Mouse (Mus musculus): ENCODE results near the gene Abhd2.

Gene Abhd2

DNA sequence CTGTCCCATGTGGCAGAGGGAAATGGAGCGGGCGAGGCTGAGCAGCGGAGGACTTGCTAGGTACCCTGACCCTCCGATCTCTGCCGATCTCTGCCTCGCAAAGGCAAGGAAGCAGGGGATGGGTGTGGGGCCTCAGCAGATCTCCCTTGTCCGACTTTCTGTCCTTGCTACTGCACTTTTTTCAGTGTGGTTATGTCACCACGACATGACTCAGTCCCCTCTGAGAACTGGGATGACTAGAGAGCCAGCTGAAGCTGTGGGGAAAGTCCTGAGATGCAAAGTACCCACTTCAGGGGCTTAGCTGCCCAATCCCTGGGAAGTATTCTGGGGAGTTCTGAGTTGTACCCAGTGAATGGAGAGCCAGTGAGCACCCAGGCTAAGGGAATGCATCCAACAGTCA is 114.1 kb downstream of the Abhd2 start:
- DNase-seq = no peak

DNA sequence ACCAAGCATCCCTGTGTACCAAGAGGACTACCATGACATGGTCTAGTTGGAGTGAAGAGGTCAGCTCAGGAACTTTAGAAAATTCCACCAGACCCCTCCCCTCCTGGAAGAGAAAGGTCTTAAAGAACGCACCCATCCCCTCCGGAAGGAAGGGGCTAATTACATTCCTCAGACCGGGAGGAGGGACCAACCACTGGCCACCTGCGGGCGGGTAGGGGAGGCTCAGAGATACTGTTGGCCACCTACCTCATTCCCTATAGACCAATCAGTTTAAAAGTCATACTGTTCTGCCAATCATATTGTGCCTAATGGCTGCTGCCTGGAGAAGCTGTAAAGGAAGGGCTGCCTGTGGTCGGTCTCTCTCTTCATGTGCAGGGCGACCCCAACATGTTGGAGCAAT is 115.0 kb downstream of the Abhd2 start:
- no peak for DNase-seq

GRCm38 (mm10) chr7:79388671-79389206 is 115.7 kb downstream of the Abhd2 start:
- DNase-seq = no peak

GRCm38 (mm10) chr7:79390141-79390708 is 117.2 kb downstream of the Abhd2 start:
- no peak for DNase-seq

- DNase-seq = no peak
Measured at GRCm38 (mm10) chr7:79391471-79391870, 118.5 kb downstream of the Abhd2 start.

GRCm38 (mm10) chr7:79391883-79392649 is 119.1 kb downstream of the Abhd2 start, which contains the start of gene Fanci:
TSS of gene Fanci (plus strand) at chr7:79391929.
- peak; percentile 95 for DNase-seq

- peak; percentile 43 for DNase-seq
Measured at GRCm38 (mm10) chr7:79392860-79393513, 120.0 kb downstream of the Abhd2 start.

GRCm38 (mm10) chr7:79393924-79394323 is 120.9 kb downstream of the Abhd2 start:
- no peak for DNase-seq

- DNase-seq = no peak
Measured at GRCm38 (mm10) chr7:79394666-79395065, 121.7 kb downstream of the Abhd2 start.

DNA sequence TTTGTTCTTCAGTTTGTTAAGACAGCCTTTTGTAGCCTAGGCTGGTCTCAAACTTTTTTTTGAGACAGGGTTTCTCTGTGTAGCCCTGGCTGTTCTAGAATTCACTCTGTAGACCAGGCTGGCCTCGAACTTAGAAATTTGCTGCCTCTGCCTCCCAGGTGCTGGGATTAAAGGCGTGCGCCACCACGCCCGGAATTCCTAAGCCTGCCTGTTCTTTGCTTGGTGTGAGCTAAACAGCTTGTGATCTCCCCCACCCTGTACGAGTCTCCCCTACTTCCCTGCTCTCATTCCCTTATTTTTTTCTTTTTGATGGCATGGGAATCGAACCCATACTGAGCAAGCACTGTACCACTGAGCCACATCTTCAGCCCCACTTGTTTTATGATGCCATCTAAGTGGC is 122.2 kb downstream of the Abhd2 start:
- no peak for DNase-seq

DNA sequence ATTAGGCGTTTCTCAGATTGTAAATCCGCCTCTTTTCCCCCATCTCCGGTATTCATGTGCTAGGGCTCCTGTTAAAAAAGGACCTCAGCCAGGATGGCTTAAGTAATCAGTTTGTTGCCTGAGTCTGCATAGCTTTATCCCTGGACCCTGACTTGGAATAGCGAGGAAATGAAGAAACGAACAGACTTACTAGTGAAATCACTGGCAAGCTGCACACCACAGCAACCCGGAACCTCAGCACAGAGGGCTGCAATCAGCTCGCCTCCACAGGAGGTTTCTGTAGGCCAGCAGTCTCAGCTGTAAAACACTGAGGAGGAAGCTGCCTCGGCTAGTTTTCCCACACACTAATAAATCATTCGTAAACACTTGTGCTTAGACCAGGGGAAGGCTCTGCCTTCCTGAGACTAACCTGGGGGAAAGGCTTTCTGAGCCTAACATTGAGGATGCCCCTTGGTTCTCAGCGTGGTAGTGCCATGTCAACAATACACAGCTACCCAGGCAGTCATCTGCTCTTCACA is 124.5 kb downstream of the Abhd2 start:
- DNase-seq = no peak

DNA sequence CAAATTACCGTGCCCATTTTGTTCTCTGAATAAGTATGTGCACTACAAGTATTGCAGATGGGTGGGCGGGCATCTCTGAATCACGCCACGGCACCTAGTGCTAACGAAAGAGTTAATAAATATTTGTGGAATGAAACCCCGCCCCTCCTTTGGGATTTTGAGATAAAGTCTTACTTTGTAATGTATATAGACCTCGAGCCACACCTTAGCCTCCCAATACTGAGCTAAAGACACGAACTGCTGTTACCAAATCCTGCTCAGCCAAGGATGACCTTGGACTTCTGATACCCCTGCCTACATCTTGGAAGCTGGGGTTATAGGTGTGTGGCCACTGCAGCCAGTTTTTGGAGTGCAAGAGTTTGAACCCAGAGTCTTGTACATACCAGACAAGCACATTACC is 125.4 kb downstream of the Abhd2 start:
- no peak for DNase-seq

DNA sequence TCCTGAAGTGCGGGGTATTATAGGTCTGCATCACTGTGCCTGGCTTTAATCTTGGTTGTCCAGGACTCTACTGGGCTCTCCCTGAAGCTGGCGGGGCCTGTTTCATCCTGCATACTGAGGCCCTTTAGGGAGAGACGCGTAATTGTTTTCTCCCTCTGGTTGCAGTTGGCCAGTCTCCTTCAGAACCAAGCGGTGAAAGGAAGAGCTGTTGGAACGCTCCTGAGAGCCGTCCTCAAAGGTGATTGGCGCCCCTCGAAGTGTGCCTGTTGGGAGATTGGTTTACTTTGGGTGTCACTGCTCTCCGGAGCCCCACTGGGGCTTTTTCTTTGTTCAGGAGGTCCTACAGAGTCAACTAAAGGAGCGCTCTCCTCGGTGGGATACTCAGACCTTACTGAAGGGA is 126.0 kb downstream of the Abhd2 start:
- DNase-seq = no peak

- no peak for DNase-seq
Measured at GRCm38 (mm10) chr7:79400296-79400695, 127.3 kb downstream of the Abhd2 start.

DNA sequence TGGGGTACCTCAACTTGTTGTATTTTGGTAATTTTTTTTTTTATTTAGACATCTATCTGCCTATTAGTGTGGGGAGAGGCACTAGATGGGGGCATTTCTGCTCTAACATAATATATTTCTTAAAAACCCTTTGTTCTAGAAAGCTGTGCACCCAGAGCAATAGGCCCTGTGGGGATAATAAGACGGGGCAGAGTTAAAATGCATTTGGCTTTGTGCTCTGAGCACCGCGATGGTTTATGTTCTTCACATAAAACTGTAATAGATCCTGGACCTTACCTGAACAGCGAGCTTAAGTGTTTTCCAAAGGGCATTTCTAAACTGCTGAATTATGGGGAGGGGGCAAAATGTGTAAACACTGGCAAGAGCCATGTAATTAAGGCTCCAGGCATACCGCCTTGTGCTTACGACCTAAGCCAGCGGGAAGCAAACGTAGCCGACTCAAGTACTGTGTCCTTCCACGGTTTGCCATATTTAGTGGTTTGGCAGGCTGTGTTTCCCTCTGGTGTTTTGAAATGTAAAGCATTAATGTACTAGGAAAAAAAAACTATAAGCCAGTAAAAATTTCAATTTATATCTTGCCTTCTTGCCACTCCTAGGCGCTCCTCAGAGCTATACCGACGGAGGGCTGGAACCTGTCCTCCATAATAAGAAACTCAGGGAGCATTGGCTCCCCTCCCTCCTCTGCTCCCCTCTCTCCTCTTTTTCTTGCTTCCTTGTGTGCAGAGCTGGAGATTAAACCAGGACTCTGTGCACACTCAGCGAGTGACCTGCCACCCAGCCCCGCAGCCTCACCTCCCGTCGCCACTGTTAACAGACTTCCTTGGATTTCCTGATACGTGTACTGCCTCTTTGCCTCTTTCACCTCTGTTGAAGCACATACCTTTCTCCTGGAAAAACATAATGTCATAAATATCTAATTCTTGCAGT is 141.7 kb downstream of the Abhd2 start:
- DNase-seq = no peak
